Comparison of ENCODE assay signal across 8 mouse cellular contexts in the genomic region with DNA sequence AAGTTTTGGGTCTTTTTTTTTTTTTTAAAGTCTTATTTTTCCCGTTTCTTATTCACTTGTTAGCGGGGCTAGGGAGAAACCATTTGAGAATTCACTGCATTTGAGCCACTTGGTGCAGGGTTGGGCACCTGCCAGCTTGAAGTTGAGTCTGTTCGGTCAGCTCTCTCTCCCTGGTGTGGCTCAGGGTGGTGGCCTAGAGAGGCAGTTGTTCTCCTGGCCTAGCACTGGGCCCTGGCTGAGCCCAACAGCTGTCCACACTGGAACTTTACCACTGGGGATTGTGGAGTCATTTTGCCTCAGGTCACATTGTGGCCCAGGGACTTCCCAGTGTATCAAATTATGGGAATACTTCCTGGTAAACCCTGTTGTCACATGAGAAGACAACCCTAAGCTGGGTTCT. TPM values are rescaled to one million over a fixed set of nuclear protein-coding genes. Genes with fewer than 3 reads are reported as not detected.
DNase-seq lines count a peak whose midpoint lies in the region; ATAC-seq and TF ChIP-seq lines count a peak whose summit lies in the region.

No protein-coding gene starts in this region.

- no peak overlapping the region for H3K4me3 ChIP-seq in MEL (ENCODE audit: control insufficient read depth in 1 of 2, insufficient read depth in 1 of 2, low read depth in 2 of 2, low read length in 2 of 2)
- H3K4me3 ChIP-seq in stomach, embryonic 16.5 days (replicated peaks; ENCODE audit: low read length) = peak overlapping the region; percentile 53

- WGBS in stomach, embryonic 16.5 days = 37% methylated on average over 3 of the region's 3 CpGs

- TF ChIP-seq POLR2A in MEL (IDR thresholded peaks at IDR 0.05; ENCODE audit: control insufficient read depth in 1 of 2, insufficient read depth in 1 of 2, low read depth in 1 of 2, low read length in 2 of 2, poor library complexity in 1 of 2) = no peak

- no peaks in the 10 kb centered on the region for H3K9me3 ChIP-seq in MEL (replicated peaks; ENCODE audit: insufficient read depth, low read length)
- no peaks in the 10 kb centered on the region for H3K9me3 ChIP-seq in stomach, embryonic 16.5 days (replicated peaks; ENCODE audit: control insufficient read depth, low read length)

- peak overlapping the region; percentile 62; the same call in 1 of the 2 replicates for H3K9ac ChIP-seq in MEL (ENCODE audit: control insufficient read depth, low read depth, low read length, poor library complexity, severe bottlenecking)
- no peak overlapping the region for H3K9ac ChIP-seq in stomach, embryonic 16.5 days (ENCODE audit: low read length)

- intact Hi-C loops in left cerebral cortex, postnatal 4 days (cut with DNase I) = no loop called here

- no peak overlapping the region for H3K27ac ChIP-seq in MEL (ENCODE audit: control insufficient read depth, low read depth, low read length)
- H3K27ac ChIP-seq in stomach, embryonic 16.5 days (ENCODE audit: low read length) = no peak overlapping the region

- H3K36me3 ChIP-seq in MEL (ENCODE audit: control insufficient read depth in 1 of 2, insufficient read depth in 2 of 2, low read length in 2 of 2) = peaks cover 0 to 2% of the 10 kb centered on the region in 2 experiments; a peak in 1 of 4 replicates
- H3K36me3 ChIP-seq in stomach, embryonic 16.5 days (ENCODE audit: control insufficient read depth, insufficient read depth, low read length) = no peaks in the 10 kb centered on the region

- no peak for ATAC-seq in stomach, embryonic 16.5 days (ENCODE audit: insufficient read depth, low FRiP score)

- TF ChIP-seq CTCF in MEL (IDR thresholded peaks at IDR 0.05 in 2 of 3, conservative IDR thresholded peaks at IDR 0.05 in 1 of 3; ENCODE audit: control insufficient read depth in 1 of 3, insufficient read depth in 1 of 3, low read depth in 2 of 3, low read length in 3 of 3, poor library complexity in 1 of 3, severe bottlenecking in 1 of 3) = no peak

- H3K4me2 ChIP-seq in stomach, embryonic 16.5 days (ENCODE audit: low read depth, low read length) = peak overlapping the region; percentile 98

- 0 out of 4 replicates have a peak, but pooled peaks cover 0 to 7% of the 10 kb centered on the region in 2 experiments for H3K4me1 ChIP-seq in MEL (ENCODE audit: control insufficient read depth in 1 of 2, insufficient read depth in 2 of 2, low read length in 2 of 2)
- peaks cover 10% of the 10 kb centered on the region; the same call in 1 of the 2 replicates for H3K4me1 ChIP-seq in stomach, embryonic 16.5 days (ENCODE audit: control insufficient read depth, insufficient read depth, low read length)

- TF ChIP-seq RAD21 in MEL (IDR thresholded peaks at IDR 0.05; ENCODE audit: low read depth, low read length) = no peak

- no peaks in the 10 kb centered on the region; the same call in 1 of the 2 replicates for H3K79me2 ChIP-seq in MEL (ENCODE audit: control insufficient read depth, insufficient read depth, low read length, poor library complexity)

- DNase-seq in 3134 (ENCODE audit: extremely low read depth, insufficient read length, low spot score) (peak; percentile 64), MEL (ENCODE audit: low read depth, low spot score) (no peak)
- DNase-seq in heart, adult 9 months (ENCODE audit: low spot score in 2 of 2) = peak; percentile 42 to 47
- DNase-seq in kidney, postnatal 25 days = peak; percentile 41 to 51
- no peak for DNase-seq in embryo, embryonic 9.5 days (ENCODE audit: extremely low spot score)
- no peak for DNase-seq in left cerebral cortex, postnatal 4 days
- DNase-seq in layer of hippocampus, adult 11-12 months (ENCODE audit: low spot score) = no peak

- TF ChIP-seq EP300 in MEL (IDR thresholded peaks at IDR 0.05; ENCODE audit: low read depth in 1 of 2, low read length in 2 of 2) = no peak

- H3K27me3 ChIP-seq in MEL (ENCODE audit: control insufficient read depth in 1 of 2, insufficient read depth in 2 of 2, low read length in 2 of 2) = peaks cover 6 to 10% of the 10 kb centered on the region in 2 experiments
- 0 out of 2 replicates have a peak, but pooled peaks cover 3% of the 10 kb centered on the region for H3K27me3 ChIP-seq in stomach, embryonic 16.5 days (ENCODE audit: control insufficient read depth, insufficient read depth, low read length)

TF ChIP-seq in MEL, 35 proteins besides CTCF, POLR2A, EP300 and RAD21:
- TF ChIP-seq ZNF384 (IDR thresholded peaks at IDR 0.05; ENCODE audit: low read depth, low read length) (0 out of 2 replicates have a peak, but pooled peaks have one; percentile 5), TAL1 (IDR thresholded peaks at IDR 0.05; ENCODE audit: low read length) (no peak), USF1 (IDR thresholded peaks at IDR 0.05; ENCODE audit: low read depth, low read length) (no peak), MAZ (IDR thresholded peaks at IDR 0.05; ENCODE audit: low read depth, low read length) (no peak)
TF ChIP-seq in MEL: peak in this region for 1.

RNA-seq across cellular contexts. Expression of a gene that starts 0.7 kb away (rescaled TPM):
- 0.13 and 0.31 TPM in 2 replicates for total RNA-seq in MEL (2012; rRNA removed)
- under 1 TPM in 1 of 2 experiments, not detected in 1; 0.43 TPM for polyA plus RNA-seq in MEL (2012; ENCODE audit: insufficient read depth in 1 of 2, insufficient read length in 2 of 2, low read depth in 1 of 2, low replicate concordance in 2 of 2, missing spikeins in 1 of 2)
- 3.0 and 3.9 TPM in 2 replicates for polyA plus RNA-seq in stomach, embryonic 16.5 days (2015; fragmentation: Nextera tagmentation; extraction: Ambion mirVana)
- 1 to 10 TPM in 1 of 2 experiments, under 1 TPM in 1; 0.58 to 1.6 TPM for total RNA-seq in left cerebral cortex, postnatal 4 days (2021)

RNA-seq across cellular contexts. Expression of a gene that starts 26.9 kb away (rescaled TPM):
- total RNA-seq in MEL (2012; rRNA removed) = 0.92 and 1.3 TPM in 2 replicates
- polyA plus RNA-seq in MEL (2012; ENCODE audit: insufficient read depth in 1 of 2, insufficient read length in 2 of 2, low read depth in 1 of 2, low replicate concordance in 2 of 2, missing spikeins in 1 of 2) = 1 to 10 TPM in 1 of 2 experiments, not detected in 1; 6.9 TPM
- polyA plus RNA-seq in stomach, embryonic 16.5 days (2015; fragmentation: Nextera tagmentation; extraction: Ambion mirVana) = 8.2 and 8.5 TPM in 2 replicates
- total RNA-seq in left cerebral cortex, postnatal 4 days (2021) = 10 to 100 TPM in 1 of 2 experiments, 1 to 10 TPM in 1; 9.7 to 11.7 TPM

RNA-seq across cellular contexts. Expression of a gene that starts 47.1 kb away (rescaled TPM):
- total RNA-seq in MEL (2012; rRNA removed) = 50.9 and 53.9 TPM in 2 replicates
- polyA plus RNA-seq in MEL (2012; ENCODE audit: insufficient read depth in 1 of 2, insufficient read length in 2 of 2, low read depth in 1 of 2, low replicate concordance in 2 of 2, missing spikeins in 1 of 2) = 100 to 1,000 TPM in 1 of 2 experiments, not detected in 1; 127 TPM
- polyA plus RNA-seq in stomach, embryonic 16.5 days (2015; fragmentation: Nextera tagmentation; extraction: Ambion mirVana) = 287 and 291 TPM in 2 replicates
- total RNA-seq in left cerebral cortex, postnatal 4 days (2021) = 100 to 1,000 TPM; 156 to 186 TPM

RNA-seq across cellular contexts. Expression of a gene that starts 47.4 kb away (rescaled TPM):
- 16.7 and 21.7 TPM in 2 replicates for total RNA-seq in MEL (2012; rRNA removed)
- polyA plus RNA-seq in MEL (2012; ENCODE audit: insufficient read depth in 1 of 2, insufficient read length in 2 of 2, low read depth in 1 of 2, low replicate concordance in 2 of 2, missing spikeins in 1 of 2) = 10 to 100 TPM in 1 of 2 experiments, not detected in 1; 22.6 TPM
- 44.4 and 46.6 TPM in 2 replicates for polyA plus RNA-seq in stomach, embryonic 16.5 days (2015; fragmentation: Nextera tagmentation; extraction: Ambion mirVana)
- 10 to 100 TPM; 18.0 to 18.5 TPM for total RNA-seq in left cerebral cortex, postnatal 4 days (2021)

Comparison
In these comparisons a context has a peak if more than half of its experiments do, and no peak if none do; other contexts are left out.
1. DNase-seq: peak in 3134 (single experiment), heart, adult 9 months (2 of 2) and kidney, postnatal 25 days (2 of 2); none in MEL (single experiment), embryo, embryonic 9.5 days (single experiment), left cerebral cortex, postnatal 4 days (single experiment) and layer of hippocampus, adult 11-12 months (single experiment).